Mouse (Mus musculus) heart, adult 2 months (tissue): ENCODE results near the gene Bst1.

Experiments
- CTCF ChIP-seq: fragments of 200-600 bp; IDR thresholded peaks from 2 replicates; pipeline ENCODE4 v1.8.1; 2022; ENCODE audit warnings: antibody characterized with exemption, mild to moderate bottlenecking, moderate library complexity
- EP300 ChIP-seq: fragments of 200-500 bp; IDR thresholded peaks from 2 replicates; pipeline ENCODE4 v1.6.1; 2011; ENCODE audit warnings: low read depth, low read length, control low read depth; ENCODE audit not compliant: insufficient read depth
- POLR2A ChIP-seq: fragments of 200-500 bp; IDR thresholded peaks from 2 replicates; pipeline ENCODE4 v1.6.1; 2011; ENCODE audit warnings: mild to moderate bottlenecking, low read depth, low read length, control low read depth; ENCODE audit not compliant: insufficient read depth

DNA sequence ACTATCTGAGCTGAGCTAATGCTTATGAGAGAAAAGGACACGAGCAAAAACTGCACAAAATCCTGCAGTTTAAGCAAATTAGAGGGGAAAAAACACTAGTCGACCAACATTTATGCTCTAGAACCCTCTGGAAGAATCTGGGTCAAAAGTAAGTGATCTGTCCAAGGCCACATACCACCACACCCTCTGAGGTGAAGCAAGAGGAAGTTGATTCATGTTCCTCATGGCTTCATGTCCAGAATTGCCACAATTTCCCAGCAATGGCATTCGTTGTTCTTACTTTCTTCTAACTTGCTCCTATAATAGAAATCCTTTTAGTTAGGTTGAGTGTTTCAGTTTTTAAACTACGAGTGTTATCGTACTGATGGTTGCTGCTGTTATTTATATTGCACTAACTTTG, 19.2 kb upstream of the Bst1 start:
- TF ChIP-seq CTCF (no peak), POLR2A (no peak), EP300 (no peak)
